Mouse (Mus musculus) thymus, adult 2 months (tissue): ENCODE data around the gene Osbpl3.

Experiments used
- CTCF ChIP-seq: fragments of 200-500 bp; IDR thresholded peaks from 2 replicates; pipeline ENCODE4 v1.5.1; 2012; ENCODE audit warnings: mild to moderate bottlenecking, control low read depth, low read length, moderate library complexity, borderline replicate concordance; ENCODE audit not compliant: control insufficient read depth, poor library complexity, insufficient read depth; ENCODE audit errors: extremely low read depth
- POLR2A ChIP-seq: fragments of 200-500 bp; IDR thresholded peaks from 2 replicates; pipeline ENCODE4 v1.6.1; 2012; ENCODE audit warnings: mild to moderate bottlenecking, low read length, control low read depth, moderate library complexity; ENCODE audit not compliant: control insufficient read depth, poor library complexity, insufficient read depth; ENCODE audit errors: extremely low read depth

GRCm38 (mm10) chr6:50404698-50405097 is 51.3 kb downstream of the Osbpl3 start:
- TF ChIP-seq POLR2A (no peak), CTCF (no peak)
